Mouse (Mus musculus): ENCODE data around the gene Harbi1.
A peak's percentile ranks its signal among the peaks of the same experiment; 100 is the strongest.

The Harbi1 gene

DNA sequence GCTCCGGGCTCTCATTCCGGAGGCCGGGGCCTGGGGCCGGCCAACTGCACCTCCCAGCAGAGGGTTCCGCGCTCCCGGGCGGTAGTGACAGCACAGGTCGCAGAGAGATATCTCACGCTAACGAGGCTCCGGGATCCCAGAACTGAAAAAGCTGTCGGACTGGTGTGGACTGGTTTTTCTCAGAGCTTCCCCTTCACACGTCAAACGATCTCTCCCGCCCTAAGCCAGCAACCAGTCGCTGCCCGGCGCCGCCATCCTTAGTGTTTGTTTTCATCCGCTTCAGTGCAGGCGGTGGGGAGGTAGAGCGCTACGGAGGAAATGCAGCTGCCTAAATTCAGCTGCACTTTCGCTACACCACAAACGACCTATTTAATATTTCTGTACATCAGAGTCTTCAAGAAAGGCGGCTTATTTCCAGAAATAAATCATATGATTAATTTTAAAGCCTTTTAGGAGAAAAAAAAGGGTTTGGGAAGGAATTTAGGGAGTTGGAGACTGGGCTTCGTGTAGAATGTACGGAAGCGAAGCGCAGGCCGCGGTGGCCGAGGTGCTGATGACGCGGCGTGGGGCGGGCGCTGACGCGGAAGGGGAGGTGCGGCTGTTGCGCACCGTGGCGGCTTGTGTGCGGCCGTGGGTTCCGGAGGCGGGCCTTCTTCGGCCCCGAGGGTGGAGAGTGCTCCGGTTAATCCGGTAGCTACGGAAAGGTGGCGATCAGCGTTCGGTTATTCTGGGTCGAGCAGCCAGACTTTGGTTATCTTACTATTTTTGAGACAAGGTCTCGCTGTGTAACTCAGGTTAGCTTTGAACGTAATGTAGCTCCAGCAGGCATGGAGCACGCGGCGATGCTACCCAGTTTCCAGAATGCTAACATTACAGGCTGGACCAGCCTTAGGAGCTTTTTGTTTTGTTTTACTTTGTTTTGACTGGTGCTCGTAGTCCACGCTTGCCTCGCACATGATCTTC is at the start of gene Harbi1, which contains the start of gene Atg13:
Gene Harbi1 (plus strand): TSS at position 581 of the 963 bp plus-strand sequence.
Gene Atg13 (minus strand): TSS at position 305 of the 963 bp plus-strand sequence.
- peak; percentile 36; the same call in 1 of the 2 replicates for TF ChIP-seq GATA4 (IDR thresholded peaks at IDR 0.05; ENCODE audit: insufficient replicate concordance, low read length)

- TF ChIP-seq GATA4 (IDR thresholded peaks at IDR 0.05; ENCODE audit: insufficient replicate concordance, low read length) = no peak
These were observed 49.7 kb upstream of the Harbi1 start for GRCm38 (mm10) chr2:91660981-91661380.

DNA sequence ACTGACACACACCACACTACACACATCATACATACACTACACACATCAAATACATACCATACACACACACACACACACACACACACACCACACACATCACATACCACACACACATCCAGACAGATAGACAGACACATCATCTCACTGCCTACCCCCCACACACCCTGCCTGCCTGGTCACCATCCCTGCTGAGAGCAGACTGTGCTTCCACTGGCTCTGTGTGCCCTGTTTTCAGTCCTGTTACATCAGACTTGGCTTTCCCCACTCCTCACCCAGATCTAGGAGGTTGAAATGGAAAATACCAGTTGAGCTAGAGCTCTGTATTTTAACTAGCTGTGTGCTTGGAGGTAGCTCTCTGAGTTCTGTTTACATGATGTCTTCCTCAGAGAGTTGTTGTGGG is 45.9 kb upstream of the Harbi1 start:
- TF ChIP-seq GATA4 (IDR thresholded peaks at IDR 0.05; ENCODE audit: insufficient replicate concordance, low read length) = no peak

GRCm38 (mm10) chr2:91666386-91666910 is 44.2 kb upstream of the Harbi1 start:
- no peak for TF ChIP-seq GATA4 (IDR thresholded peaks at IDR 0.05; ENCODE audit: insufficient replicate concordance, low read length)

DNA sequence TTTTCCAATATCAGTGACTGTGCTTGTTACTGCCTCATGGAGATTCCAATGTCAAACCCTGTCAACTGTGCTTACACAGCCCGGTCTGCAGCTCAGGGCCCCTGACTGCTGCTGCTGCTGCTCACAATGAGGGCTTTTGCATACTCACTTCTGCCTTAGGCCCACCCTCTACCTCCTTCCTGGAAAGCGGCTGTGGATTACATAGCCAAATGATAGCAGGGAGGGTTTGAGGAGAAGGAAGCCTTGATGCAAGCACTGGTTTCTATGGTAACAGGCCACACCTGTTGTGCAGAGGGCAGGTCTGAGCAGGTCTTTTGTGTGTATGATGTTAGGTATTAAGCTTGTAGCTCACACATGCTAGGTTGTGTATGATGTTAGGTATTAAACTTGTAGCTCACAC is 42.9 kb upstream of the Harbi1 start:
- no peak for TF ChIP-seq GATA4 (IDR thresholded peaks at IDR 0.05; ENCODE audit: insufficient replicate concordance, low read length)

DNA sequence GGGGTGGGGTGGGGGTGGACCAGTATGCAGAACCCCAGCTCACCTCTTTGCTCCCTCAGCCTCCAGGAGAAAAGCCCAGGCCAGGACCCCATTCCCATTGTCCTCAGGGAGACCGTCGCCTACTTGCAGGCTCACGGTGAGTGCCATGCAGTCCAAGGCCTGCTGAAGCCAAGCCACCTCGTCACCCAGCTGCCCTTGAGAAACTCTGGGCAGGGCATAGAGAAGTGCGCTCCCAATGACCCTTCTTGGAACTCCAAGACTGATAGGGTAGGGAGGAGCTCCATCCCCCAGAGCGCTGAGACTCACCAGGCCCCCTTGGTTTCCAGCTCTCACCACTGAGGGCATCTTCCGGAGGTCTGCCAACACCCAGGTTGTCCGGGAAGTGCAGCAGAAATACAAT is 41.3 kb upstream of the Harbi1 start:
- no peak for TF ChIP-seq GATA4 (IDR thresholded peaks at IDR 0.05; ENCODE audit: insufficient replicate concordance, low read length)

DNA sequence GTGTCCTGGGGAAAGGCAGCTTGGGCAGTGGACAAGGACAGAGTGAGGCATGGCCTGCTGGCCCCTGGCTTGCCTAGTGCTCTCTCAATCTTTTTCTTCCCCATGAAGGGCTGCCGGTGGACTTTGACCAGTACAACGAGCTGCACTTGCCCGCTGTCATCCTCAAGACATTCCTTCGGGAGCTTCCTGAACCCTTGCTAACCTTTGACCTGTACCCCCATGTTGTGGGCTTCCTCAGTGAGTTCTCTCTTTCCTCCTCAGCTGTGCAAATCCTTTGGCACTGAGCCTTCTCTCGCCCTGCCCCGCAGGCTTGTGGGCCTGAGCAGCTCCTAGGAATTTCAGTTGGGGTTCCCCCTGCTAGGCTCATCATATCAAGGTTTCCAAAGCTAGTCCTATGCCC is 40.6 kb upstream of the Harbi1 start:
- no peak for TF ChIP-seq GATA4 (IDR thresholded peaks at IDR 0.05; ENCODE audit: insufficient replicate concordance, low read length)

DNA sequence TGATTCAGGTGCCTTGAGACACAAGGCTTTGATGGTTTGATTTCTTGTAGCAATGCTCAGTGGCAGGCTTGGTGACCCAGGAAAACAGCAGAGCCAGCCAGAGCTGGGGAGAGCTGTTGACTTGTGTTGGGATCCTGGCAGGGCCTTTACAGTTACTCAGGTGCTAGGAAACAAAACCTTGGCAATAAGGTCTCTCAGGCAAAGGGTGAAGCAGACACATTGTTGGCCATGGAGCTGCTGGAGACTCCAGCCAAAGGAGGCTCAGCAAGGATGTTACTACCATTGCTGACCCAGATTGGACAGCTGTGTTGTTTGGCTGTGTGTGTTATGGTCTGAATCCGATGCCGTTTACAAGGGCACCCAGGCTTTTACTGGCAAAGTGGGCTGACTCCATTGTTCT is 37.1 kb upstream of the Harbi1 start:
- no peak for TF ChIP-seq GATA4 (IDR thresholded peaks at IDR 0.05; ENCODE audit: insufficient replicate concordance, low read length)

- no peak for TF ChIP-seq GATA4 (IDR thresholded peaks at IDR 0.05; ENCODE audit: insufficient replicate concordance, low read length)
These were observed 35.8 kb upstream of the Harbi1 start for GRCm38 (mm10) chr2:91674895-91675294.

GRCm38 (mm10) chr2:91676420-91676819 is 34.2 kb upstream of the Harbi1 start:
- TF ChIP-seq GATA4 (IDR thresholded peaks at IDR 0.05; ENCODE audit: insufficient replicate concordance, low read length) = no peak

GRCm38 (mm10) chr2:91676961-91677360 is 33.7 kb upstream of the Harbi1 start:
- TF ChIP-seq GATA4 (IDR thresholded peaks at IDR 0.05; ENCODE audit: insufficient replicate concordance, low read length) = no peak

DNA sequence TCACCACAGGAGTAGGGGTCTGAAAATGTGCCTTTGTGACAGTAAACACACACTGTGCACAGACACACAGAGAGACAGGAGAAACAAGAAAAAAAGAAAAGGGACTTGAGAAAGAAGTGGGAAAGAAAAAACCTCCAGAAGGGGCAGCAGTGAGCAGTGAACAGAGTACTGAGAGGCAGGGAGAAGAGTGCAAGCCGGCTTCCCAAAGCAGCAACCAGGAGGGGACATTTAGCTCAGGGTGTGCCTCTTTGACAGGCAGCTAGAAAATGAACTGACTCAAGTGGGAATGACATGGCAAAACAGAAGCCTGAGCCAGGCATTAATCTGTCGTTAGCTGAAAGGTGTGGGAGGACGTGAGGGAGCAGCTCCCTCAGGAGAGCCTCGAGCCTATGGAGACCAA is 27.8 kb upstream of the Harbi1 start:
- TF ChIP-seq GATA4 (IDR thresholded peaks at IDR 0.05; ENCODE audit: insufficient replicate concordance, low read length) = no peak

GRCm38 (mm10) chr2:91683919-91684318 is 26.7 kb upstream of the Harbi1 start:
- TF ChIP-seq GATA4 (IDR thresholded peaks at IDR 0.05; ENCODE audit: insufficient replicate concordance, low read length) = no peak

DNA sequence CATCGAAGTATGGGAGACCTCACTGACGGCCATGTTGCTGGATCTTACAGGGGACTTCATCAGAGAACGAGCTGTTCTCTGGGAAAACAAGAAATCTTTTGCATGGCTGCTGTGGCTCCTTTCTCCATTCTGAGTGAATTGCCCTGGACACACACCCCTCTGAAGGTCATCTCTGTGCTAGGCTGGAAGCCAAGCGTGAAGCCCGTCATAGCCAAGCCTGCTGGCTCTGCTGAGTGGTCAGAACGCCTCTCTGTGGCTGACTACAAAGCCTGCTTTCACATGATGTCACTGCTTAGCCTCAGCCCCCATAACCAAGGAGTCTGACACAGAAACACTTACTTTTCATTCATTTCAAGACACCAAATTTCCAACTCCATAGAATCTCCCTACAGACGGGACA is 21.2 kb upstream of the Harbi1 start:
- TF ChIP-seq GATA4 (IDR thresholded peaks at IDR 0.05; ENCODE audit: insufficient replicate concordance, low read length) = no peak

GRCm38 (mm10) chr2:91695436-91696224 is 15.0 kb upstream of the Harbi1 start:
- no peak for TF ChIP-seq GATA4 (IDR thresholded peaks at IDR 0.05; ENCODE audit: insufficient replicate concordance, low read length)

- TF ChIP-seq GATA4 (IDR thresholded peaks at IDR 0.05; ENCODE audit: insufficient replicate concordance, low read length) = no peak
These were observed 14.4 kb upstream of the Harbi1 start for GRCm38 (mm10) chr2:91696225-91696590.
